Mouse (Mus musculus): ENCODE results near the gene Zfp316. TPM values are rescaled to one million over a fixed set of nuclear protein-coding genes. Genes with fewer than 3 reads are reported as not detected.
A peak's percentile ranks its signal among the peaks of the same experiment; 100 is the strongest.

The Zfp316 gene
- polyA plus RNA-seq, 1 experiment from 2014 or later, result 3.1 TPM

DNA sequence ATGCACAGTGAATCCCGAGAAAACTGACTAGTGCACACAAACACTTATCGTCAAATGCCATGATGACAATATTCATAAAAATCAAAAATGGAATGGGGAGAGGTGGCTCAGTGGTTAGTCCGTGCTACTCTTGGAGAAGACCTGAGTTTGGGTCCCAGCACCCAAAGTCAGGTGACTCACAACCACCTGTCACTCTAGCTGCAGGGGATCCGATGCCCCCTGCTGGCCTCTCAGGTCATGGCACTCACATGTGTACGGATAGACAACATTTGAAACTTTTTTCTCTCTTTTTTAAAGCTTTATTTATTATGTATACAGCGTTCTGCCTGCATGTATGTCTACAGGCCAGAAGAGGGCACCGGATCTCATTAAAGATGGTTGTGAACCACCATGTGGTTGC lies 28.6 kb upstream of the Zfp316 start:
- 93% methylated on average over 7 of the region's 7 CpGs for whole genome bisulfite sequencing
- no peak for DNase-seq (ENCODE audit: low spot score)
- H3K36me3 ChIP-seq (replicated peaks), result peaks cover 71% of the 10 kb centered on the region

DNA sequence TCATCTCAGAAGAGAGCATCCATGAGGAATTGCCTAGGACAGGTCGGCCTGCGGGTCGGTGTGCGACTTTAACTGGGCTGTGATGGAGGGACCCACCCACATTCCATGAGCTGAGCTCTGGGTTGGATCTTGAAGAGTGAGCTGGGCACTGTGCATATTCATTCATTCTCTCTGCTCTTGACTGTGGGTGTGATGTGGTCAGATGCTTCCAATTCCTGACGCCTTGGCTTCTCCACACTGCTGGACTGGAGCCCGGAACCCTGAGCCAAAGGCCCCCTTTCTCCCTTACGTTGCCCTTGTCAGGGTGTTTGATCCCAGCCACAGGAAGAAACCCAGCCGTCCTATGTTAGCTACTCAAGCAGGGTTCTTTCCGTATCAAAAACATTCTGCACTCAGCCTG lies 28.2 kb upstream of the Zfp316 start:
- Histone ChIP-seq H3K27ac (replicated peaks) (no peak overlapping the region), H3K27me3 (replicated peaks; ENCODE audit: low read depth, poor library complexity, severe bottlenecking) (peaks cover 25% of the 10 kb centered on the region), H3K4me3 (no peak overlapping the region), H3K4me1 (peaks cover 11% of the 10 kb centered on the region), H3K36me3 (replicated peaks) (peaks cover 66% of the 10 kb centered on the region), H3K9me3 (0 out of 2 replicates have a peak, but pooled peaks cover 3% of the 10 kb centered on the region)
- WGBS, result 96% methylated on average over 9 of the region's 9 CpGs
- DNase-seq (ENCODE audit: low spot score), result no peak

More for the DNA sequence above, 28.6 kb upstream of the Zfp316 start:
- peaks cover 21% of the 10 kb centered on the region for H3K27me3 ChIP-seq (replicated peaks; ENCODE audit: low read depth, poor library complexity, severe bottlenecking)
- H3K9me3 ChIP-seq, result 0 out of 2 replicates have a peak, but pooled peaks cover 3% of the 10 kb centered on the region
- H3K27ac ChIP-seq (replicated peaks), result no peak overlapping the region
- H3K4me1 ChIP-seq, result peaks cover 7% of the 10 kb centered on the region
- no peak overlapping the region for H3K4me3 ChIP-seq

DNA sequence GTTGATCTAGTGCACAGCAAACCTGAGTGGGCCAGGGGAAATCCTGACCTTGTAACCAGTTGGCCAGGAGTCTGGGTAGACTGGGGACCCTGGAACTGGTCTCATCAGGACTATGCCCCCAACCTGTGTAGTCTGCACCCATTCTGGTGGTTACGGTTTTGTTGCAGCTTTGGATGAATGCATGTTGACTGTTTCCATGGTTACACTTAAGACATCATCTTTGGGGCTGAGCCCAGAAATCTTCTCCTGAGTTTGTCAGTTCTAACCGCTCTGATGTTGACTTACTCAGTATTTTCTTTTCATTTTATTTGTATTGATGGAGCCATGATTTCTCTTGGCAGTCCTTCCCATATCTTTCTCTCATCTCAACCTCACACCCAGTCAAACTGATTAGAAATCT lies 25.5 kb upstream of the Zfp316 start:
- no peak overlapping the region for H3K27ac ChIP-seq (replicated peaks)
- peaks cover 16% of the 10 kb centered on the region for H3K4me1 ChIP-seq
- H3K36me3 ChIP-seq (replicated peaks), result peaks cover 40% of the 10 kb centered on the region
- WGBS, result 97% methylated on average over 2 of the region's 2 CpGs
- DNase-seq (ENCODE audit: low spot score), result no peak
- H3K9me3 ChIP-seq, result 0 out of 2 replicates have a peak, but pooled peaks cover 3% of the 10 kb centered on the region
- peaks cover 51% of the 10 kb centered on the region for H3K27me3 ChIP-seq (replicated peaks; ENCODE audit: low read depth, poor library complexity, severe bottlenecking)
- no peak overlapping the region for H3K4me3 ChIP-seq

DNA sequence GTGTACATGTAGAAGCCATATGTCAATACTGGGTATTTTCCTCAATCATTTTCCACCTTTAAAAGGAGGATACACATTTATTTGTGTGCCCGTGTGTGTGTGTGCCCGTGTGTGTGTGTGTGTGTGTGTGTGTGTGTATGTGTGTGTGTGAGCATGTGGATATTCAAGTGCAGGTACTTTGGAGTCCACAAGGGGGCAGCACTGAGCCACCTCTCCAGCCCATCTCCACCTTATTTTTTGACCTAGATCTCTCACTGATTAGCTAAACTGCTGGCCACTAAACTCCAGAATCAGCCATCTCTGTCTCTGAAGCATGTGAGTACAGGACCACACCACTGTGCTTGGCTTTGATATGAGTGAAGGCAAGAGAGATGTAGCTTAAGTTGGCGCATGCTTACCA lies 25.0 kb upstream of the Zfp316 start:
- 0 out of 2 replicates have a peak, but pooled peaks cover 3% of the 10 kb centered on the region for H3K9me3 ChIP-seq
- peaks cover 35% of the 10 kb centered on the region for H3K36me3 ChIP-seq (replicated peaks)
- no peak overlapping the region for H3K4me3 ChIP-seq
- 90% methylated on average over 3 of the region's 3 CpGs for WGBS
- H3K27ac ChIP-seq (replicated peaks), result no peak overlapping the region
- H3K4me1 ChIP-seq, result peaks cover 16% of the 10 kb centered on the region
- H3K27me3 ChIP-seq (replicated peaks; ENCODE audit: low read depth, poor library complexity, severe bottlenecking), result peaks cover 56% of the 10 kb centered on the region
- no peak for DNase-seq (ENCODE audit: low spot score)

DNA sequence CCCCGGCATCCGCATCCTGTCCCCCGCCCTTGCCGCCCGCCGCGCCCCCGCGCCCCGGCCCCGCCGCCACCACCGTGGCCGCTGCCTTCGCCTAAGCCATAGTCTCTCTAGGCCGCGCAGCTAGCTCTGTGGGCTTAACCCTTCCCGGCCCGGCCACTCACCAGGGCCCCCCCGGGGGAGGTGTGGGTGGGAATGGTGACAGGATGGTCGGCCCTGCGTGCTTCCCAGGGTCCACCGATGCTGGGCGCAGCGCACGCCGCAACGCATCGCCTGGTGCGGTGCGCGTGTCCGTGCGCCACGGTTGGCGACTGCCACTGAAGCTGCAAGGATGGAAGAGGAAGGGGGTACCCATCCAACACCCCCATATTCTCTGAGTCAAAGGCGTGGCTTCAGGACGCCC lies 23.6 kb upstream of the Zfp316 start, which contains the start of gene Zfp853:
TSS of gene Zfp853 (minus strand) at position 220 of the 400 bp plus-strand sequence.
- H3K4me3 ChIP-seq, result peak within 1 kb of the TSS; percentile 56
- H3K9me3 ChIP-seq, result 0 out of 2 replicates have a peak, but pooled peaks cover 3% of the 10 kb centered on the region
- peaks cover 20% of the 10 kb centered on the region for H3K4me1 ChIP-seq
- H3K36me3 ChIP-seq (replicated peaks), result peaks cover 21% of the 10 kb centered on the region
- DNase-seq (ENCODE audit: low spot score), result peak; percentile 32
- peaks cover 71% of the 10 kb centered on the region for H3K27me3 ChIP-seq (replicated peaks; ENCODE audit: low read depth, poor library complexity, severe bottlenecking)
- H3K27ac ChIP-seq (replicated peaks), result no peak within 1 kb of the TSS
- 4% methylated on average over 38 of the region's 38 CpGs for WGBS

DNA sequence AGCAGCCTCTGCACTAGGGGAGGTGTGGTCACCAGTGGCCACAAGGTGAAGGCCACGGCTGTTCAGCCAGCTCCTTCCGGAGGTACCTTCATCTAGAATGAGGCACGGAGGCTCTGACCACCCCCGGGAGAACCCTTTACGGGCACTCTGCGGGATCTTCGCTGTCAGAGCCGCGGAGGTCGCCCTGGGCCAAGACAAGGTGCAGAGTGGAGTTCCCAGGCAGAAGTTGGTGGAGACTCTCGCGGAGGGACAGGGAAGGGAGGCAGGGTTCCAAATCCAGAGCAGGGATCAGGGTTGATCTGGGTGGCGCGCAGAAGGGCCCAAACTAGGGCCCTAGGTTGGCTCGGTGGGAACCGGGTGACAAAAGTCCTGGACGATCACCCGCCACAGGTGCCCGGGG lies 23.1 kb upstream of the Zfp316 start:
- peak; percentile 38 for DNase-seq (ENCODE audit: low spot score)
- Histone ChIP-seq H3K4me3 (peak overlapping the region; percentile 56), H3K4me1 (peaks cover 25% of the 10 kb centered on the region), H3K27me3 (replicated peaks; ENCODE audit: low read depth, poor library complexity, severe bottlenecking) (peaks cover 76% of the 10 kb centered on the region), H3K27ac (replicated peaks) (no peak overlapping the region), H3K36me3 (replicated peaks) (peaks cover 15% of the 10 kb centered on the region), H3K9me3 (0 out of 2 replicates have a peak, but pooled peaks cover 3% of the 10 kb centered on the region)
- WGBS, result 2% methylated on average over 19 of the region's 19 CpGs

DNA sequence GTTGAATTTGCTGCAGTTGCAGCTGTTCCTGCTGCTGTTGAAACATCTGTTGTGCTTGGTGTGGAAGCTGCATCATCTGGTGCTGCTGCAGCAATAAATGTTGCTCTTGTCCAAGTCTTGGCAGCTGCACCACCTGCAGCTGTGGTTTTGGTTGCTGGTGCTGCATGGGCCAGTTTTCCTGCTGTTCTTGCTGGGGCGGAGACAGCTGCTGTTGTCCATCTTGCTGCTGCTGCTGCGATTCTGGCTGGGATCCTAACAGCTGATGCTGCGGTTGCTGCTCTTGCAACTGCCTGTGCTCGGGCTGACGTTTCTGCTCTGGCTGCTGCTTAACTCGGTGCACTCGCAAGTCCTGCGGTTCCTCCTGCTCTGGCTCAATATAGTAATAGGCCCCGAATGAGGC lies 19.5 kb upstream of the Zfp316 start:
- DNase-seq (ENCODE audit: low spot score), result no peak
- WGBS, result 72% methylated on average over 9 of the region's 9 CpGs
- Histone ChIP-seq H3K9me3 (no peaks in the 10 kb centered on the region), H3K4me1 (peaks cover 31% of the 10 kb centered on the region), H3K4me3 (no peak overlapping the region), H3K27ac (replicated peaks) (no peak overlapping the region), H3K27me3 (replicated peaks; ENCODE audit: low read depth, poor library complexity, severe bottlenecking) (peaks cover 100% of the 10 kb centered on the region), H3K36me3 (replicated peaks) (no peaks in the 10 kb centered on the region)

DNA sequence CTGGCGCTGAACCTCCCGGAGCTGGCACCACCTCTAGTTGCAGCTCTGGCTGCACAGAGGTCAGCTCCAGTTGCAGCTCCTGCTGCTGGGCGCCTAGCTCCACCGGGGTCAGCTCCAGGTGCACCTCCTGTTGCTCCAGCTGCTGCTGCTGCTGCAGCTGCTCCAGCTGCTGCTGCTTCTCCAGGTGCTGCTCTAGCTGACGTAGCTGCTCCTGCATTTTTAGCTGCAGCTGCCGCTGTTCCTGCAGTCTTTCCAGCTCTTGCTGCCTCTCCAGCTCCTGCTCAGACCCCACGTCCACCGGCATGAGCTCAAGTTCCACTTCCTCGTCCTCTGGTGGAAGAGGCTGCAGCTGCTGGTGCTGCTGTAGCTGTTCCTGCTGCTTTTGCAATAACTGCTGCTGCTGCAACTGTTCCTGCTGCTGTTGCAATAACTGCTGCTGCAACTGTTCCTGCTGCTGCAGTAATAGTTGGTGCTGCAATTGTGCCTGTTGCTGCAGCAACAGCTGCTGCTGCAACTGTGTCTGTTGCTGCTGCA lies 18.6 kb upstream of the Zfp316 start:
- H3K27ac ChIP-seq (replicated peaks), result no peak overlapping the region
- no peaks in the 10 kb centered on the region for H3K9me3 ChIP-seq
- H3K4me3 ChIP-seq, result peak overlapping the region; percentile 54
- 11% methylated on average over 9 of the region's 9 CpGs for WGBS
- no peaks in the 10 kb centered on the region for H3K36me3 ChIP-seq (replicated peaks)
- no peak for DNase-seq (ENCODE audit: low spot score)
- peaks cover 95% of the 10 kb centered on the region for H3K27me3 ChIP-seq (replicated peaks; ENCODE audit: low read depth, poor library complexity, severe bottlenecking)
- peaks cover 25% of the 10 kb centered on the region for H3K4me1 ChIP-seq

DNA sequence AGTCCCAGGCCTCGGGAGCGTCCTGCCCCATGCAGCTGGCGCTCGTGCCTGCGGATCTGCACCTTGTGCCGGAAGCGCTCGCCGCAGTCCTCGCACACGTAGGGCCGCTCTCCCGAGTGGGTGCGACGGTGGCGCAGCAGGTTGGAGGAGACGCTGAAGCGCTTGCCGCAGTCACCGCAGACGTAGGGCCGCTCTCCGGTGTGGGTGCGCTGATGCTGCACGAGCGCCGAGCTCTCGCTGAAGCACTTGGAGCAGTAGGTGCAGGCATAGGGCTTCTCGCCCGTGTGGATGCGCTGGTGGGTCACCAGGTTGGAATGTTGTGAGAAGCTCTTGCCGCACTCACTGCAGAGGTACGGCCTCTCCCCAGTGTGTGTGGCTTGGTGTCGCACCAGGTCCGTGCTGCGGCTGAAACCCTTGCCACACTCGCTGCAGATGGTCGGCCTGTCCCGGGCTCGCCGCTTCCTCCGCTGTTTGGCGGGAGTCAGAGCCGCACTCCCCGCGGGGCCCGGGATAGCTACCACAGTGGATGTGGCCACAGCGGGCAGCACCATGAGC lies 18.0 kb upstream of the Zfp316 start:
- H3K36me3 ChIP-seq (replicated peaks), result no peaks in the 10 kb centered on the region
- WGBS, result 1% methylated on average over 48 of the region's 48 CpGs
- H3K4me3 ChIP-seq, result peak overlapping the region; percentile 54
- H3K27me3 ChIP-seq (replicated peaks; ENCODE audit: low read depth, poor library complexity, severe bottlenecking), result peaks cover 89% of the 10 kb centered on the region
- no peaks in the 10 kb centered on the region for H3K9me3 ChIP-seq
- H3K4me1 ChIP-seq, result peaks cover 19% of the 10 kb centered on the region
- DNase-seq (ENCODE audit: low spot score), result peak; percentile 52
- peak overlapping the region; percentile 2 for H3K27ac ChIP-seq (replicated peaks)

DNA sequence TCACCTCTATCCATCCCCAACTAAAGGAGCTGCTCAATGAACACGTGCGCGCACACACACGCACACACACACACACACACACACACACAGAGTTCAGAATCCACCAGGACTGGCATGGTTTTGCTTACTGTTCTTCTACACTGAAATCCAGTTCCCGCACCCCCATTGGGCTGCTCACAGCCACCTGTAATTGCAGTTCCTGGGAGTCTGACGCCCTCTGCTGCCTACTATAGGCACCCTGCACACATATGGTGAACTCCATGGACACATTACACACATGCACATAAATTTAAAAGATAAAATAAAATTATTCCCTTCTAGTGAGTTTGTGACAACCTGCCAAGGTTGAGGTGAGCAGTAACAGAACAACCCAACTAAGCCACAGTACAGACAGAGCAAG lies 14.9 kb upstream of the Zfp316 start:
- Histone ChIP-seq H3K4me3 (no peak overlapping the region), H3K36me3 (replicated peaks) (no peaks in the 10 kb centered on the region), H3K27ac (replicated peaks) (no peak overlapping the region), H3K9me3 (no peaks in the 10 kb centered on the region), H3K4me1 (peaks cover 15% of the 10 kb centered on the region), H3K27me3 (replicated peaks; ENCODE audit: low read depth, poor library complexity, severe bottlenecking) (peaks cover 70% of the 10 kb centered on the region)
- no peak for DNase-seq (ENCODE audit: low spot score)
- WGBS, result 42% methylated on average over 6 of the region's 6 CpGs

DNA sequence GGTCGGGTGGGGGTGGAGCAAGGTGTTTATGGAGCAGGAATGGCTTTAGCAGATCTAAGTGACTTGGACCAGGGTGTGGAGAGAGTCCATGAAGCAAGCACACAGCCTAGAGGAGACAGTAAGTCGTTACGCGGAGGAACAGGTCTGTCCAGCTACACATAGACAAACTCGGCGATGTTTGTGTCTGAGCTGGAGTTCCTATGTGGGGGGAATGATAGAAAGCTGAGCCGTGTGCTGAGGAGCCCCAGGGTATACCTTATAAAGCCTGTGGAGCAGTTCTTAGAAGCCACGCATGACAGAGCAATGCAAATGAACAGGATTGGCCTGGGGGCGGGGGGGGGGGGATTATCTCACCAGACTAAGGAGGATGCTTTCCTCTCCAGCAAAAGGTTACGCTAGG lies 9.4 kb upstream of the Zfp316 start:
- H3K36me3 ChIP-seq (replicated peaks), result no peaks in the 10 kb centered on the region
- 0 out of 2 replicates have a peak, but pooled peaks cover 3% of the 10 kb centered on the region for H3K4me1 ChIP-seq
- DNase-seq (ENCODE audit: low spot score), result no peak
- WGBS, result 38% methylated on average over 10 of the region's 10 CpGs
- H3K27me3 ChIP-seq (replicated peaks; ENCODE audit: low read depth, poor library complexity, severe bottlenecking), result peaks cover 56% of the 10 kb centered on the region
- H3K4me3 ChIP-seq, result no peak overlapping the region
- no peak overlapping the region for H3K27ac ChIP-seq (replicated peaks)
- H3K9me3 ChIP-seq, result no peaks in the 10 kb centered on the region

DNA sequence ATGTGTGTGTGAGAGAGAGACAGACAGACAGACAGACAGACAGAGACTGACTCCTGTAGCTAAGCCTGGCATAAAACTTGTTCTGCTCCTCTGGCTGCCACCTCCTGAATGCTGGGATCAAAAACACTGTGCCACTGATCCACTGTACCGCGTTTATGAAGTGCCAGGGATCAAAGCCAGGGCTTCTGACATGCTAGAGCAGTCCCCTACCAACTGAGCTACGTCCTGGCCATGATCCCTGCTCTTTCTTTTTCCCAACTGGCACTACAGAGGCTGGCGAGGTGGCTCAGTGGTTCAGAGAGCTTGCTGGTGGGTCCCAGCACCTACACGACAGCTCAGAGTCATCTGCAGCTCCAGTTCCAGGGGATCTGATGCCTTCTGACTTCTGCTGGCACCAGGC lies 5.9 kb upstream of the Zfp316 start:
- Histone ChIP-seq H3K27me3 (replicated peaks; ENCODE audit: low read depth, poor library complexity, severe bottlenecking) (peaks cover 50% of the 10 kb centered on the region), H3K4me1 (peaks cover 8% of the 10 kb centered on the region), H3K4me3 (no peak overlapping the region), H3K36me3 (replicated peaks) (no peaks in the 10 kb centered on the region), H3K9me3 (no peaks in the 10 kb centered on the region), H3K27ac (replicated peaks) (no peak overlapping the region)
- no peak for DNase-seq (ENCODE audit: low spot score)
- 59% methylated on average over 5 of the region's 5 CpGs for whole genome bisulfite sequencing
